Mouse (Mus musculus): ENCODE measurements around the gene Gm17654. TPM values are rescaled to one million over a fixed set of nuclear protein-coding genes. Genes with fewer than 3 reads are reported as not detected.

The Gm17654 gene
- not detected for polyA plus RNA-seq (2015; fragmentation: Illumina TruSeq; extraction: RNeasy Lipid Tissue Mini Kit (QIAGEN cat#74804); ENCODE audit: insufficient read depth, low read depth, low replicate concordance)

DNA sequence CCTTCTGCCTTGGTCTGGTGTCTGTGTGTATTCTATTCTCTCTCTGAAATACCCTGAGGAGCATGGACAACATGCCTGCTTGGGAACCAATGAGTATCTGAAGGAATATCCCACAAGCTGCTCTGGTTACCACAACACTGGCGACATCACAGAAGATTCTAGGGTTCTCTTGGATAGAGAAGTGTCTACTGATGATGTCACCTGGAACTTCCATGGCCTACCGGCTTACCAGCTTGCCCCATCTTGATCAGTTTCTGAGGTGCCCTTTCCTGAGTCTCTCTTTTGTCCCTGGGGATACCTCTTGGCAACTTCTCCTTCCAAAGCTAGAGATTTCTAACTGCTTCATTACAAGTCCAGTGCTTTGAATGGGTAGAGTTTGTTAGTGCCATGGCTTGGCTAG is at the start of gene Gm17654:
Gene Gm17654 (minus strand): TSS at position 101 of the 400 bp plus-strand sequence.

DNA sequence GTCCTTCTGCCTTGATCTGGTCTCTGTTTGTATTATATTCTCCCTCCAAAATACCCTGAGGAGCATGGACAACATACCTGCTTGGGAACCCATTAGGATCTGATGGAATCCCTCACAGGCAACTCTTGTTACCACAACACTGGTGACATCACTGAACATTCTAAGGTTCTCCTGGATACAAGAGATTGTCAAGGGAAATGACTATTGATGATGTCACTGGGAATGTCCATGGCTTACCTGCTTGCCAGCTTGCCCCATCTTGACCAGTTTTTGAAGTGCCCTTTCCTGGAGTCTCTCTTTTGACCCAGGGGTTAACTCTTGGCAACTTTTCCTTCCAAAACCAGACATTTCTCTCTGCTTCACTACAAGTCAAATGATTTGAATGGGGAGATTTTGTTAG is 29.0 kb upstream of the Gm17654 start, which contains the start of gene Gm10375:
Gene Gm10375 (minus strand): TSS at position 101 of the 400 bp plus-strand sequence.

DNA sequence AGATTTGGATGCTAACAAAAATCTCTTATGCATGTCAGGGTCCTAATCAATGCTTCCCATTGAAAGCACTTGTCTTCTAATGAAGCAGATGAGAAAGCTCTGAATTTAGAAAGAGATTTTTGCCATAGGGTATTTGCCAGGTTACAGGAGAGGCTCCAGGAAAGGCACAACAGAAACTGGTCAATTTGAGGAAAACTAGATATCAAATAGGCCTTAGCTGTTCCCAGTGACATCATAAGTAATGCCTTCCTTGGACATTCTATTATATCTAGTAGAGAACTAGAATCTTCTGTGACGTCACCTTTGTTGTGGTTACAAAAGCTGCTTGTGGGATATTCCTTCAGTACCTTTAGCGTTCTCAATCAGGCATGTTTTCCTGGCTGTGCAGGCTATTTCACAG is 35.7 kb downstream of the Gm17654 start, which contains the start of gene Gm5799:
Gene Gm5799 (plus strand): TSS at position 301 of the 400 bp plus-strand sequence.

Other genes with a start within 250 kb of the Gm17654 start
- not detected for gene 1700001F09Rik, start 231.3 kb downstream of the Gm17654 start, polyA plus RNA-seq (2015; fragmentation: Illumina TruSeq; extraction: RNeasy Lipid Tissue Mini Kit (QIAGEN cat#74804); ENCODE audit: insufficient read depth, low read depth, low replicate concordance)
- not detected for gene Gm8138, start 162.8 kb downstream of the Gm17654 start, polyA plus RNA-seq (2015; fragmentation: Illumina TruSeq; extraction: RNeasy Lipid Tissue Mini Kit (QIAGEN cat#74804); ENCODE audit: insufficient read depth, low read depth, low replicate concordance)
- gene Gm5799, start 35.6 kb downstream of the Gm17654 start, polyA plus RNA-seq (2015; fragmentation: Illumina TruSeq; extraction: RNeasy Lipid Tissue Mini Kit (QIAGEN cat#74804); ENCODE audit: insufficient read depth, low read depth, low replicate concordance), result not detected
- not detected for gene Gm10375, start 28.9 kb upstream of the Gm17654 start, polyA plus RNA-seq (2015; fragmentation: Illumina TruSeq; extraction: RNeasy Lipid Tissue Mini Kit (QIAGEN cat#74804); ENCODE audit: insufficient read depth, low read depth, low replicate concordance)
- gene Gm8165, start 98.1 kb upstream of the Gm17654 start, polyA plus RNA-seq (2015; fragmentation: Illumina TruSeq; extraction: RNeasy Lipid Tissue Mini Kit (QIAGEN cat#74804); ENCODE audit: insufficient read depth, low read depth, low replicate concordance), result not detected
- not detected for gene Gm7324, start 118.7 kb upstream of the Gm17654 start, polyA plus RNA-seq (2015; fragmentation: Illumina TruSeq; extraction: RNeasy Lipid Tissue Mini Kit (QIAGEN cat#74804); ENCODE audit: insufficient read depth, low read depth, low replicate concordance)
- not detected for gene Gm16506, start 148.3 kb upstream of the Gm17654 start, polyA plus RNA-seq (2015; fragmentation: Illumina TruSeq; extraction: RNeasy Lipid Tissue Mini Kit (QIAGEN cat#74804); ENCODE audit: insufficient read depth, low read depth, low replicate concordance)
- not detected for gene Gm6526, start 168.7 kb upstream of the Gm17654 start, polyA plus RNA-seq (2015; fragmentation: Illumina TruSeq; extraction: RNeasy Lipid Tissue Mini Kit (QIAGEN cat#74804); ENCODE audit: insufficient read depth, low read depth, low replicate concordance)
- not detected for gene Gm8180, start 205.6 kb upstream of the Gm17654 start, polyA plus RNA-seq (2015; fragmentation: Illumina TruSeq; extraction: RNeasy Lipid Tissue Mini Kit (QIAGEN cat#74804); ENCODE audit: insufficient read depth, low read depth, low replicate concordance)